Mouse (Mus musculus): ENCODE data around the gene Mindy3. TPM values are rescaled to one million over a fixed set of nuclear protein-coding genes. Genes with fewer than 3 reads are reported as not detected.

The Mindy3 gene
- total RNA-seq, 2 experiments from 2014 or later = 14.8 to 17.0 TPM

DNA sequence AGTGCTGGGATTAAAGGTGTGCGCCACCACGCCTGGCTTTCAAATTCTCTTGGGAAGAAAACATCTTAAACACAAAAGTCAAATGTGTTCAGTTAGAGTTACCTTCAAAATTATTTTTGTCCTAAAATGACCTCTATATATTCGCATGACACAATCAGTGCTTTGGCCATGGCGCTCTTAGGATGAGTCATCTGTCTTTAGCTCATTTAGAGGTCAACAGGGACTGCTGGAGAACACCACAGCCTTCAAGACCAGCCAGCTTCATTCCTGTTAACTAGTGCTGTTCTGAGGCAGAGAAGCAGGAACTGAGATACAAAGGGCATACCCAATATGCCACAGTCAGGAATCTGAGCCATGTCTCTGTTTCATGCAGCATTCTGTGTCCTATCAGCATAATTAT lies 47.9 kb downstream of the Mindy3 start:
- no peak for DNase-seq

DNA sequence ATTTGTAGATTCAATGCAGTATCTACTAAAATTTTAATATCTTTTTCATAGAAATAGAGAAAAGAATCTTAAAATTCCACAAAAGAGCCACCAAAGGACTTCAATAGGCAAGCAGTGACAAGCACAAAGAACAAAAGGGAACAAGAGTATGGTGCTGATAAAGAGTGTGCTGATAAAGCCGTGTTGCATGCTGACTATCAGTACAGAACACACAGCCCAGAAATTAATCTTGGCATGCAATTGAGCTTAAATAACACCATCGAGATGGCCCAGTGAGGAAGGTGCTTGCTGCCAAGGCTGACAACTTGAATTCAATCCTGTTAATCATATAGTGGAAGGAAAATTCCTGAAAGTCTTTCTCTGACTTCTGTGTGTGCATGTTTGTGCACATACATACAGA lies 50.8 kb downstream of the Mindy3 start:
- DNase-seq = no peak

DNA sequence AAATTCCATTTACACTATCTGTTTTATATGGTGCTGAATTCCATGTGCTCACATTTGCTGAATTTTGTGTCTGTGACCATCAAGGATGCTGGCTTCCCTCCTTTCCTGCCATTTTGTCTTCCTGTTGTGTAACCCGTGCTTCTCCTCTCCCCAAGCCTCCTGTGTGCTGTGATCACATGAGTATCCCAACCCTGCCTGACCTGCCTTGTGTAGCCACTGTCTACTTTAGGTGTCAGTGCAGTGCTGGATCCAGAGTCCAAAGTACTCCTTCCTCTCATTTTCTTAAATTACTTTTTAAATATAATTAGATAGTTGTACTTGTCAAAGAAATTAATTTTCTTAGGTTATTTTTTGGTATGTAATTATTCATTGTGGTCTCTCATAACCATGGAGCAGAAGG lies 51.3 kb downstream of the Mindy3 start:
- no peak for DNase-seq

DNA sequence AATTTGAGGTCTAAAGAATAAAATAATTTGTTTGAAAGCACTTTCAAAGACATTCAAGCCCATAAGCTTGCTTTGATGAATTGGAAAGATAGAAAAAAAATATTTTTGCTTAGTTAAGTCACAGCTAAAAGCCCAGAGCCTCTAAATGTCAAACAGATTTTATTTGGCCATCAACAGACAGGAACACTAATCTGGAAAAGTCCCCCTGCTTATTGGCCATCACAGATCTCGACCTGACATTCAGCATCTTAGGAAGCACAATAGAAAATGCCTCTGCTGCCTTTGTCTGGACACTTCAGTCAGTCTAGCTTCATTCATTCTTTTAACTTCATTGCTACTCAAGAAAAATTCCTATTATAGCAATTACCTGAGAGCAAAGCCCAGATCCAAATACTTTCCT lies 58.0 kb downstream of the Mindy3 start:
- DNase-seq = no peak

DNA sequence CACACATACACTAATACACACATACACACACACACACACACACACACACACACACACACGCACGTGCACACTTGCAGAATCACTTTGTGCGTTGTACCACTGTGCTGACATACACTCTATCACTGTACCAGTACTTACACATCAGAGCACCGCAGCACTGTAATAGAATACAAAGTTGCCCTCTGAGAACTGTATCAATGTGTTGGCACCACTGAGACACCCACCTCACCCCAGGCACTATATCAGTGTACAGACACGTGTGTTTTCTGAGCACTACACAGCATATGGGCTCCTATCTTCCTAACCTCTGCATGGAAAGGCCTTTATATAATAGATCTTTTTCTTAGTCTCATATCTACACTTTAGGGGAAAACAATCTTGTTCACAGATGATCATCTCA lies 64.4 kb downstream of the Mindy3 start:
- DNase-seq = no peak

DNA sequence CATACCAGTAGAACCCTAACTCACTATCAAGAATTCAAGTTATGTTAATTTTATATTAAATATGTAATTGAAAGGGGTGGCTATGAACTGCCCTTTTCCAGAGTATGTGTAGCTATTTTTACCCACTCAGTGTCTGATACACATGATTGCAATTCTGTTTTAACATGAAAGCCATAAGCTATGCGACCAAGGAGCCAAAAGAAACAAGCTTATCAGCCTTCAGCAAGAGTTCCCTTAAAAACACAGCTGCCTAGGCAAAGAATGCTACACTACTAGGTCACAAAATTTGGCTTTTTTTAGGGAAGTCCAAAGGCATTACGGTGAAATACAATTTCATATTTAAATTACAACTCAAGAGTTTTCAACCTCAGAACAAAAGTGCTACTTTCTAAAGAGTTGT lies 70.4 kb downstream of the Mindy3 start:
- no peak for DNase-seq

DNA sequence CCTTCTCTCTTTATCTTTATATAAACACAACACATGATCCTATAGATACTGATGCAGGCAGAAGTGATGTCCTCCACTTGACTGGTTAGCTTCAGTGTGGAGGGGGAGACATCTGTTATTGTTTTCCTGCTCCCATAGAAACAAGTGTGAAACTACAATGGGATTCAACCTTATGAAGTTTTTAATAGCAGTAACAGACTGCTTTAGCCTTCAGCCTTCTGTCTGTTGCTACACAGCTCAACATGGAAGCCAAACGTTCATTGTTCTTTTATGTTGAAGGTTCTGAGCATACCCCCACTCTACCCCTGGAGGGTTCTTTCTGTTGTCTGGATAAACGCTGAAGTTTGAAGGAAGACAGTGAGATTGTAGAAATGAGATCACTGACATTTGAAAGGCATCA lies 87.3 kb downstream of the Mindy3 start:
- no peak for DNase-seq

DNA sequence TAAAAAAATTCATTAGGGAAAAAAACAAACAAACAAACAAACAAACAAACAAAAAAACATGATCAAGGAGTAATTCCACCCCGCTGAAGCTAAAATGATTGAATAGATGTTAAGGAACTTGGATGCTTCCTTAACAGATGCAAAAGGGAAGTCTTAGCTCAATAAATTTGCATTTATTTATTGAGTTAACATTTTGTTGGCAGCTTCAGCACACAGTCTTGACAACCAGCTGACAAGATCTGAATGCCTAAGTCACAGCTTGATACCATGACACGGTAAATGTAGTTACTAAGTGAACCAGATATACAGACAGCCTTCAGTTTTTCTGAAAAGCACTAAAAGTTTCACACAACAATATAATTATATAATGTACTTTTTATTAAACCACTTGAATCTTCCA lies 89.7 kb downstream of the Mindy3 start:
- DNase-seq = no peak

DNA sequence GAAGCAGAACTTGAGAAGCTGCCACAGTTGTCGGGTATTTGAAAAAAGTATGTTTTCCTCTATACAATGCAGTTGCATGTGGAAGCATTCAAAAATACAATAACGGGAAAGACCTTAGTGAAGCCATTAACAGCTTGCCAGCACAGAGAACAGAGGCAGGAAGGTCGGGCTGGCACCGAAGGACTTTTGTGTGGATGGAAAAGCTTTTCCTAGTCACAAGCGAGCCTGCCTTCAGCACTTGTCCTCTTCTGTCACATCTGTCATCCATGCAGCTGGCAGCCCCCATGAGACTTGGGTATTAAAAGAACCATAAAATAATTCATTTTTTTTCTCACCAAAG lies 90.2 kb downstream of the Mindy3 start:
- DNase-seq = no peak

DNA sequence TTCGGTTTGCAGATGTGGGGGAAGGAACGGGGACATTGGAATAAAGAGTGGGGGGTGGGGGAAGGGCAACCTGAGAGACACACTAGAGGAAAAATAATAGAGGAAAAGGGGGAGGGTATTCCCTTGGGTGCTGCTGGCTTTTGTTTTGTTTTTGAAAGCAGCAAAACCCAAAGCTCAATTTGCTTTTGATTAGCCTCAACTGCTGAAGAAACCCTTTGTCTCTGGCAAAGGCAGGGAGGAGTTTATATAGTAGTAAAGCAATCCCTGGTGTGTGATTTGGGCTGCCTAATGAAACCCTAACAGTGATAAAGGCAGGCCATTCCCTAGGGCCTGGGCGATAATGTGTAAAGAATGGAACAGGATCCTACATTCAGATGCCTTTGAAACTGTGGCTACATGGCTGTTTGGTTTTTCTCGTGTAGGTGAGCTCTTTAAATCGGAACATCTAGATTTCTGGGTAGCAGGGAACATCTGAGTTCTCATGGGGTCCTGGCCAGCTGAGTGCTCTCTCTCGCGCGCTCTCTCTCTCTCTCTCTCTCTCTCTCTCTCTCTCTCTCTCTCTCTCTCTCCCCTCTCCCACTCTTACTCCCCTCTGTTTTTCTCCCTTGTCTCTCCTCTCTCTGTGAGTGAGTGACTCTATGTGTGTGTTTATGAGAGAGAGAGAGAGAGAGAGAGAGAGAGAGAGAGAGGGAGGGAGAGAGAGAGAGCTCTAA lies 90.8 kb downstream of the Mindy3 start:
- no peak for DNase-seq

DNA sequence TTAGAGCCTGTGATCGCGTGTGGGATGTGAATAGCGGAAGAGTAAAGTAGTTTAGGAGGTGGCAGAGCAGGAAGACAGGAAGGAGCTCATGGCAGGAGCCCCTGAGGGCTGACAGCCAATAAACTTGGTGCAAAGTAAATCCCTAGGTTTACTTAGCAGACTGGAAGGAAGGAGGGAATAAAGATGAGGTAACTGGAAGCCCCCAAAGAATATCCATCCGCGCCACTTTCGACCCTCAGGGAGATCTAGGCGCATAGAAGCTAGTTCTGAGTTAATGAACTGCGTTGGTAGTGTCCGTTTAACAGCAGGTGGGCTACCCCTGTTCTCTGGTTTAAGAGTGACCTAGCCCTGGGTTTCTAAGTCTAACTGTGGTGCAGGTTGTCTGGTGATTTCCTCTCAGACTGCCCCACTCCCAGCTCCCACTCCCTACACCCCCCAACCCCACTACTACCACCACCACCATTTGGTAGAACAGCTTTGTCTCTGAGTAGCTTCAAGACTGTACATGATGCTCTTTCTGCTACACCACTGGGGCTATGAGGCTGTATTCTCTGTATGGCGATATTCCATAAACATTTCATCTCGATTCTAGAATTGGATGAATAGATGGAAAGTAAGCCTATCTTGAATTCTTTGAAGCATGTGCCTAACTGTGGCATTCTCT lies 91.4 kb downstream of the Mindy3 start:
- DNase-seq = no peak

DNA sequence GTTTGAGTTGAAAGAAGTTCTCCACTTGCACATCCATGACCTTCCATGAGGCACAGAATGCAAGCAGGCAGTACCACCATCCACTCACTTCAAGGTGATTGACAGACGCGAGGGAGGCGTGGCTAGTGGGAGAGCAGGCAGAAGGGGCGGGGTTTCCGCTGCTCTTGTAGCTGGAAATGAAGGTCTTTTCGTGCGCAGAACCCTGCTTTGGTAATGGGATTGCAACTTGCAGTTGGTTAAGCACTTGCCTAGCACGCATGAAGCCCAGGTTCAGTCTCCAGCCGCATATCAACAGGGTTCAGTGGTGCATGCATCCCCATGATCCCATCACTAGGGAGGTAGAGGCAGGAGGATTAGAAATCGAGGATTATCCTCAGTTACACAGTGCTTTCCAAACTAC lies 92.1 kb downstream of the Mindy3 start:
- peak; percentile 32 to 36 for DNase-seq

DNA sequence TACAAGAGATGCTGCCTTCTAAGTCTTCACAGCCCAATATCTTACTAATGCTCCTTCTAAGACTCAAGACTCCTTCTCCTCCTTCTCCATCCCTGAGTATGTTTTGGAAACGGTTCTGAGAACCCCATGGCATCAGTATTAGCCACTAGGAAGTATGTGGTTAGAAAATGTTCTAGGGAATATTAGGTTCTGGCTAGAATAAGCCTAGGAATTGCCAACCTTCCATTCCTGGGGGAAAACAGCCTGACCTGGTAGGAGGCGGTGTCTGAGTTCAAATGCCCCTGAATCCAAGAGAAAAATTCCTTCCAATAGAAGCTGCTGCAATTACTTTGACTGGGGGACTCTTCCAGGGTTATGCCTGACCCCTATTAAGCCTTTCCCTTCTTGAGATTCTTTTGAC lies 93.4 kb downstream of the Mindy3 start:
- peak; percentile 39 to 63 for DNase-seq

DNA sequence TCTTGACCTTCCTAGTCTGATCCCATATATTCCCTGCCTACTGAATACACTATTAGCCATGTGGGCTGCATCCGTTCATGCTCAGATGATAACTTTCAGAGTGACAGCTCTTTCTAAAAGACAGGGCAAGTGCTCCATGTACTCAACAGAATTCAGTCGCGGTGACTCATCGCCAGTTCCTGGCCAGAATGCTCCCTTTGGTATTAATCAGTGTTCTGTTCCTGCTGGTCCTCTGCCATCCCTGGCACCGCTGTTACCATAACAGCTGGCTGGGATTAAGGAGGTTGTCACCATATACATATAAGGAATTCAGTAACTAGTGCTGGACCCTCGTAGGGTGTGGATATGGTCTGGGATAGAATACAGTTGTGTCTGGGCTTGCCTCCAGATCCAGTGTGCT lies 93.9 kb downstream of the Mindy3 start:
- peak; percentile 91 to 93 for DNase-seq

DNA sequence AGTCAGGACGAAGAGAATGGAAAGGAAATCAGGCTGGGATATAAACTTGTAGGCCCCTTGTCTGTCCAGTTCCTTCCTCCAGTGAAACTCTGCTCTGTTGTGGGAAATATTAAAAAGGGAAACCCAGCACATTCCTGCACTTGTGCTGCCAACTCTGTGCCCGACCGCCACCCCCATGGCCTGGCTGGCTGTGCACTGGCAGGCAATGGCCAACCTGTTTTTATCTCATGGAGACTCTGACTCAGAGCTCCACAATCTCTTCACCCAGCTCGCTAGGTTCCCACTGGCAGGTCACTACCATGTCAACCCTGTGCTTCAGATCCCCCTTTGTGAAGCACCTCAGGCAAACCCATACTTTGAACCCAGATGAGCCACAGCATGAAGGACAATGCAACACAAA lies 98.4 kb downstream of the Mindy3 start:
- no peak for DNase-seq

DNA sequence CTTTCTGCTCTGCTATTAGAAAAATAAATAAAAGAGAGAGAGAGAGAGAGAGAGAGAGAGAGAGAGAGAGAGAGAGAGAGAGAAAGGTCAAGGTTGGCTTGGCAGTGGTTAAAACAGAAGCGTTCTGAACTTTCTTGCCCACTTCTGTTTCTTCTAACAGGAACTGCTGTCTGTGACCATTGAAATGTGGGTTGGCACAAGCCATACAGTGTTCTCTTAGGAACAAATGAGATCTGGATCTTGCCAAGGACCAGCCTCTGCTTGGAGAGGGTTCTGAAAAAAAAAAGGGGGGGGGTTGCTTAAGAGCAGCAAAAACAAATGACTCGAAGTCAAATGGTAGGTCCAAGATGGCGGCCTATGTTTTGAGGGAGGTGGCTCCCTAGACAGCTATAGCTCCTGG lies 100.6 kb downstream of the Mindy3 start:
- DNase-seq = no peak

DNA sequence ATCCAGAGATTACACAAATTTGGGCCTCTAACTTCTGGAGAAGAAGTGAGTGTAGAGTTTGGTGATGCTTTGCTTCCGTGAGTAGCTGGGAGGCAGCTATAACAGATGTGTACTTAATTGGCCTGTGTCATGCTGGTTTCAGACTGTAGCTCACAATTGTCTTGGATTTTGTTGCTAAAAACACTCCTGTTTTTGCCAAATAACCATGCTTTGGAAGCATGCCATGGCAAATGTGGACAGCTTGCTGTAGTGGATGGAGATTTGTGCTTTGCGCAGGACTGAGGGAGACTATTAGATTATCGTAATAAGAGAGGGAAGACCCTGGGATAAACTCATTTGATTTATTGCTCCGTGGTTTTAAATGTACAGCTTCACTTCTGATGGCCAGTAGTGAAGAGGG lies 101.2 kb downstream of the Mindy3 start:
- peak; percentile 51 to 70 for DNase-seq

DNA sequence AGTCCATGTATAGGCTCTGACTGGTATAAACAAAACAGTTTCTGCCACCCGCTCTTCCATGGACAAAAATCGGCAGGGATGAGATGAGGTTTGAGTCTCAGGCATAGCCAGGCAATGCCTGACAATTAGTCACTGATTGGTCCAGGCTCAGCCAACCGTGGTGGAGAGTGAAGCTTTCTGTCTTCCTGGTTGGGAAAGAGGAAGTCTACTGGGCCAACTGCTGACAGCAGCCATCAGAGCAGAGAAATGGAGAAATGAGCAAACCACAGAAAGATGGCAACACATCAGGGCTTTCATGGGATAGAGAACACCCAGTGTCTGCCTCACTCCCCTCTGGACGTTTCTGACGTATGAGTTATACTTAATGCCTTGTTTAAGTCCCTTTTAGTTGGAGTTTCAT lies 101.9 kb downstream of the Mindy3 start:
- DNase-seq = peak; percentile 69 to 83

DNA sequence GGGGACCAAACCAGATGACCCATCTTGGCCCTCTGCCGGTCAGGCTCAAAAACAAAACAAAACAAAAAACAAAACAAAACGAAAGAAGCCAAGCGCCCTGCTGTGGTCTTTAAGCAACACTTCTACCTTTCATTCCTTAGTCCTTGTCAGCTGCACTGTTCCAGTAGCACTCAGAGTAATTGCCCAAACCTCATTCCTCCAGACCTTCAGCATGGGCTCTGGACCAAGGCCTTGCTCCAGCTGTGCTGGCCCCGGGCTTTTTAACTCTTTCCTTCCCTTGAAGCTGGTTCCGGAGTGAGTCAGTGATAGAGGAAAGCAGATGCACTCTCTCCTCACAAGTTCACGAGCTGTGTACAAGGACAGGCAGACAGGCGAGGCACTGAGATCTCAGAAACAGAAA lies 102.9 kb downstream of the Mindy3 start:
- DNase-seq = peak; percentile 58 to 67

DNA sequence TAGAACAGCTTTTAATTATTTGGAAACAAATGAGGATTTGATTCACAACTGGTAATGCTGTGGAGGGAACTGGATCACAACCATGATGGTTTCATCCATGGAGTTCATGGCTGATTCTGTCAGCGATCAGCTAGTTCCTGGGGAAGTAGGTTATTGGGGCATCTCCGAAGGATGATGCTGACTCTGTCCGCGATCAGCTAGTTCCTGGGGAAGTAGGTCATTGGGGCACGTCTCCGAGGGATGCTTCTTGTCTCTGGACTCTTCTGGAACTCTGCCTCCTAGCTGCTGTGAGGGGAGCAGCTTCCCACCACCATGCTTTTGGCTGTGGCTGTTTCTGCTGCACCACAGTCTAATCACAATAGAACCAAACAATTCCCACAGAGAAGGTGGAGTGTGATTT lies 105.2 kb downstream of the Mindy3 start:
- no peak for DNase-seq

DNA sequence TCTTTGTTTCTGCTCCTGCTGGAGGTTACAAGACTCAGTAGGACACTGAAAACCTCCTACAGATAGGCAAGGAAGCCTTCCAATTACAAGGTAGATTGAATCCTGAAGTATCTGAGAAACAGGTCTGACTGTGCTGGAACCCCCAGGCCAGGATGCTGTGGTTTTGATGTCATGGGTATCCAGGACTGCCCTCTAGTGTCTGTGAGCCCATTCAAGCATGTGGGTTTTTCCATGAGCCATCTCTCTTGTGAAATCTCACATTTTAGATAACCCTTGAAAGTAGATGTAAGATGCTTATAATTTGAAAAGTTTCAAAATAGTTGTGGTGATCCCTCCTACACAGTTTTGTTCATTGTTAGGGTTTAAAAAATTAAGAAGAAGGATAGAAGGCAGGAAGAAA lies 110.8 kb downstream of the Mindy3 start:
- DNase-seq = no peak

DNA sequence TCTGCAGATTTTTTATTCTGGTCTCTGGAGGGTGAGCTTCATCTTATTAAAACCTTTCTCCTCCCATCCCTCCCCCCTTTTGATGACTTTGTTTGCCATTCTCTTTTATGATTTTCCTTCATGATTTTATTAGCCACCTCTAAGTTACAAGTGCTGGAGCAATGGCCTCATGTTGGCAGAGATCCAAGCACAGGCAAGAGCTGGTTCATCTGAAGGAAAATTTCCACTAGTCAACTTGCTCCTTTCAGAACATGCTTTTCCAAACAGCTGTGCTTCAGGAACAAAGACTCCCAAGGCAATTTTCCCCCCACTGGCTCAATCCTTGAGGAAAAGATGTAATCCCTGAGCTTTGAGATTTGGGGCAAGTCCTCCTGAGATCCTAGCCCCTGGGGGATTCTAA lies 112.0 kb downstream of the Mindy3 start:
- DNase-seq = peak; percentile 36 to 56

DNA sequence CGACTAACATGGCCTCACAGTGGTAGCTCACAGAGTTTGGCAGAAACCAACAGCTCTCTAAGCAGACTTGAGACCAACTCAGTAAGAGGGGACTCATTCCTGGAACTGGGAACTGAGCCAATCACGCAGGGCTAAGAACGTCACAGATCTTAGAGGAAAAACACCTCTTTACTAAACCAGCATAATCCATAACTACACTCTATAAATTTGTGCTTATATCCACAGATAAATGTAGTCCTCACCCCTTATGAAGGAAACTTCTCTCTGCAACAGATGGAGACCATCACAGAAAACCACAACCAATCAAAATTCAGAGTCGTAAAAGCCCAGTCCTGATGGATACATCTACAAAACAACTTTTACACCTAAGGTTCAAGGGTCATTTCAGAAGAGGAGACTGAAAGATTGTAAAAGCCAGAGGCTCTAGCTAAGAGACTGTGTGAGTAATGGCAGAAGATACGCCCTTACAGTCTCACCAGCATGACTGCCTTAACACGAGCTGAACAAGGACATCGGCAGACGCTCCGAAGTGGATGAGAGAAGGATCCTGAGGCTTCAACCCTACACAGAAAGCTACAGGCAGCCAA lies 114.1 kb downstream of the Mindy3 start:
- no peak for DNase-seq
